Mouse (Mus musculus): ENCODE measurements around the gene Cog5. TPM values are rescaled to one million over a fixed set of nuclear protein-coding genes. Genes with fewer than 3 reads are reported as not detected.

The Cog5 gene
- total and polyA plus RNA-seq, 3 experiments: 34.8 to 42.7 (median 39.3) TPM

DNA sequence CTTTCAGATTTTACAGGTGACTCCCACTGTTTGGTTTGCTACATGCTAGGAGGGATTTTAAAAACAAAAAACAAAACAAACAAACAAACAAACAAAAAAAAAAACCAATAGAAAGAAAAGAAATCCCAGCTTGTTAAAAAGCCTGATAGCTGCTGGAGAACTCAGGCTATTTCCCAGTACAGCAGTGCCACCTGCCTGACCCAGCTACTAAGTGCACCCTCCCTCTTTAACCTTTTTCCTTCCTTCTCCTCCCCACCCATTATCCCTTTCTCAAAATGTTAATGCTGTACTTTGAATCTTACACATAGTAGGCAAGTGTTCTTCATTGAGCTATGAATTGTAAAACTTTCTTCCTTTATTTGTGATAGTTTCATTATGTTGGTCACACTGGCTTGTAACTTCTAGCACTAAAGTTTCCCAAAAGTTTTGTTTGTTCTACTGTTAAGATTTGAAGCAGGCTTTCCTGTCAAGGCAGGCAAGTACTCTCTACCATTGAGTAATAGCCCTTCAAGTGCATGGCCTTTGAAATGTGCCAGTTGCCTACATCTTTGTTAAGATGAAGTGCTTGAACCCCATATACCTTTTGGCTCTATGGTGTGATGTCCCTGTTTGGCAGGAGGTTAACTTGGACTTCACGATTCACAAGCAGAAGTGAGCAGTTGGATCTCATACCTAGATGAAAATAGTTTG, 65.1 kb downstream of the Cog5 start:
- Histone ChIP-seq H3K36me3 (replicated peaks in 1 of 2; ENCODE audit: control insufficient read depth in 1 of 2, insufficient read depth in 1 of 2, low read length in 1 of 2) (peaks cover 0 to 4% of the 10 kb centered on the region in 2 experiments), H3K27me3 (replicated peaks) (no peaks in the 10 kb centered on the region), H3K4me2 (ENCODE audit: insufficient read depth, low read depth, poor library complexity, severe bottlenecking) (no peak overlapping the region), H3K9me3 (replicated peaks; ENCODE audit: low read length) (no peaks in the 10 kb centered on the region), H3K4me1 (ENCODE audit: control insufficient read depth in 1 of 2, insufficient read depth in 2 of 2) (peaks cover 0 to 8% of the 10 kb centered on the region in 2 experiments; a peak in 2 of 4 replicates), H3K9ac (ENCODE audit: insufficient read depth, low read depth) (no peak overlapping the region), H3K27ac (ENCODE audit: insufficient read depth, low read depth) (no peak overlapping the region), H3K4me3 (replicated peaks in 1 of 3; ENCODE audit: low read depth in 2 of 3, low read length in 2 of 3, poor library complexity in 1 of 3) (no peak overlapping the region), H3K79me2 (replicated peaks; ENCODE audit: control insufficient read depth, extremely low read depth, insufficient read depth, poor library complexity, severe bottlenecking) (no peaks in the 10 kb centered on the region)
- in situ Hi-C loops (cut with MboI; ENCODE audit: low pct_ligation_motif_present, low pct_unique_long_range_greater_than_20kb, low sequenced_read_pairs) (loop anchor here (10.0 kb wide), 1 partner anchor 215 kb away; no protein-coding TSS in a partner anchor), dilution Hi-C loops (cut with MboI; ENCODE audit: extremely low pct_ligation_motif_present, extremely low pct_unique_long_range_greater_than_20kb, low sequenced_read_pairs) (no loop called here)
- DNase-seq (ENCODE audit: extremely low read depth): peak; percentile 11
- TF ChIP-seq MXI1 (IDR thresholded peaks at IDR 0.05; ENCODE audit: low read depth, low read length): no peak
- TF ChIP-seq ZNF384 (IDR thresholded peaks at IDR 0.05; ENCODE audit: low read depth, low read length): 0 out of 2 replicates have a peak, but pooled peaks have one; percentile 23
- peak; percentile 77 for TF ChIP-seq RAD21 (IDR thresholded peaks at IDR 0.05; ENCODE audit: low read depth, low read length)
- peak in 1 of 2 experiments; percentile 72; a peak in 2 of 4 replicates for TF ChIP-seq CTCF (conservative IDR thresholded peaks at IDR 0.05 in 1 of 2, IDR thresholded peaks at IDR 0.05 in 1 of 2; ENCODE audit: low read depth in 2 of 2, low read length in 2 of 2)
- TF ChIP-seq SMC3 (IDR thresholded peaks at IDR 0.05; ENCODE audit: low read depth, low read length): peak; percentile 59

DNA sequence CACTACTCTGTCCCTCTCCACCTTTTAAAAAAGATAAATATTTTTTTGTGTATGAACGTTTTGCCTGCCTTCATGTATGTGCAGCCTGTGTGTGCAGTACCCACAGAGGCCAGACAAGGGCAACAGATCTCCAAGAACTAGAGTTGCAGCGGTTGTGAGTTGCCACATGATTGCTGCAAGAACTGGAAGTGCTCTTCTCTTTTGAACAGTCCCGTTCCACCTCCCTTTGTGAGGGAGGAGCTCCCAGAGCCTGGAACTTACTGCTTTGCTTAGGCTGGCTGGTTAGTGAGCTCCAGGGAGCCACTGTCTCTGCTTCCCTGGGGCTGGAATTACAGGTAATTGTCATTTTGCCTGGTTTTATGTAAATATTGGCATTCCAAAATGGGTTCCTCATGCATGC, 69.9 kb downstream of the Cog5 start:
- no peak for DNase-seq (ENCODE audit: extremely low read depth)

More for the DNA sequence above, 69.9 kb downstream of the Cog5 start:
- in situ Hi-C loops (cut with MboI; ENCODE audit: low pct_ligation_motif_present, low pct_unique_long_range_greater_than_20kb, low sequenced_read_pairs) (loop anchor here (10.0 kb wide), 1 partner anchor 220 kb away; no protein-coding TSS in a partner anchor), dilution Hi-C loops (cut with MboI; ENCODE audit: extremely low pct_ligation_motif_present, extremely low pct_unique_long_range_greater_than_20kb, low sequenced_read_pairs) (no loop called here)
- Histone ChIP-seq H3K27ac (ENCODE audit: insufficient read depth, low read depth) (no peak overlapping the region), H3K4me1 (ENCODE audit: control insufficient read depth in 1 of 2, insufficient read depth in 2 of 2) (no peaks in the 10 kb centered on the region), H3K4me3 (replicated peaks in 1 of 3; ENCODE audit: low read depth in 2 of 3, low read length in 2 of 3, poor library complexity in 1 of 3) (no peak overlapping the region), H3K4me2 (ENCODE audit: insufficient read depth, low read depth, poor library complexity, severe bottlenecking) (no peak overlapping the region), H3K9ac (ENCODE audit: insufficient read depth, low read depth) (no peak overlapping the region), H3K36me3 (replicated peaks in 1 of 2; ENCODE audit: control insufficient read depth in 1 of 2, insufficient read depth in 1 of 2, low read length in 1 of 2) (peaks cover 0 to 4% of the 10 kb centered on the region in 2 experiments), H3K27me3 (replicated peaks) (no peaks in the 10 kb centered on the region), H3K79me2 (replicated peaks; ENCODE audit: control insufficient read depth, extremely low read depth, insufficient read depth, poor library complexity, severe bottlenecking) (no peaks in the 10 kb centered on the region), H3K9me3 (replicated peaks; ENCODE audit: low read length) (no peaks in the 10 kb centered on the region)
- no peak for TF ChIP-seq CHD1 (IDR thresholded peaks at IDR 0.05; ENCODE audit: low read depth, low read length)
- TF ChIP-seq ELF1 (IDR thresholded peaks at IDR 0.05; ENCODE audit: low read depth, low read length): no peak
- no peak for TF ChIP-seq TCF12 (IDR thresholded peaks at IDR 0.05; ENCODE audit: low read depth, low read length)
- no peak for TF ChIP-seq ZMIZ1 (IDR thresholded peaks at IDR 0.05; ENCODE audit: low read depth, low read length)
- no peak for TF ChIP-seq GABPA (IDR thresholded peaks at IDR 0.05; ENCODE audit: insufficient replicate concordance, low read depth, low read length)
- TF ChIP-seq RCOR1 (conservative IDR thresholded peaks at IDR 0.05; ENCODE audit: low read depth, low read length): no peak
- TF ChIP-seq PAX5 (IDR thresholded peaks at IDR 0.05; ENCODE audit: low read length): no peak
- TF ChIP-seq JUN (IDR thresholded peaks at IDR 0.05; ENCODE audit: insufficient read depth, low read depth, low read length): no peak
- TF ChIP-seq HCFC1 (IDR thresholded peaks at IDR 0.05; ENCODE audit: low read depth, low read length): no peak
- no peak for TF ChIP-seq ZKSCAN1 (IDR thresholded peaks at IDR 0.05; ENCODE audit: borderline replicate concordance, low read depth, low read length)
- TF ChIP-seq CTCF (conservative IDR thresholded peaks at IDR 0.05 in 1 of 2, IDR thresholded peaks at IDR 0.05 in 1 of 2; ENCODE audit: low read depth in 2 of 2, low read length in 2 of 2): no peak
- TF ChIP-seq NRF1 (IDR thresholded peaks at IDR 0.05; ENCODE audit: low read depth, low read length): no peak
- no peak for TF ChIP-seq CHD2 (IDR thresholded peaks at IDR 0.05; ENCODE audit: low read length)
- no peak for TF ChIP-seq MYC (IDR thresholded peaks at IDR 0.05; ENCODE audit: low read depth, low read length)
- no peak for TF ChIP-seq MEF2A (IDR thresholded peaks at IDR 0.05; ENCODE audit: borderline replicate concordance, low read depth, low read length)
- no peak for TF ChIP-seq ZNF384 (IDR thresholded peaks at IDR 0.05; ENCODE audit: low read depth, low read length)
- TF ChIP-seq ETS1 (conservative IDR thresholded peaks at IDR 0.05; ENCODE audit: low read depth, low read length): no peak
- no peak for TF ChIP-seq USF1 (IDR thresholded peaks at IDR 0.05; ENCODE audit: low read depth, low read length)
- TF ChIP-seq POLR2A (IDR thresholded peaks at IDR 0.05; ENCODE audit: low read depth, low read length): no peak
- TF ChIP-seq MAFK (IDR thresholded peaks at IDR 0.05; ENCODE audit: insufficient replicate concordance, low read length): no peak

Data from CH12.LX (cell line).